Mouse (Mus musculus) thymus, adult 2 months (tissue): ENCODE results near the gene Sord. TPM values are rescaled to one million over a fixed set of nuclear protein-coding genes. Genes with fewer than 3 reads are reported as not detected.

Experiments used
- DNase-seq: peaks from one replicate; pipeline ENCODE4 v3.0.0; 2021
- H3K27ac ChIP-seq: fragments of 200-500 bp; 2 replicates; pipeline ENCODE4 v1.5.1; 2012; ENCODE audit warnings: low read length, control low read depth; ENCODE audit not compliant: control insufficient read depth, insufficient read depth
- H3K27me3 ChIP-seq: fragments of 200-500 bp; 2 replicates; pipeline ENCODE4 v1.6.1; 2012; ENCODE audit warnings: mild to moderate bottlenecking, low read length, moderate library complexity, mixed read lengths; ENCODE audit not compliant: control insufficient read depth, insufficient read depth
- H3K36me3 ChIP-seq: fragments of 200-500 bp; 2 replicates; pipeline ENCODE4 v1.6.1; 2012; ENCODE audit warnings: mild to moderate bottlenecking, low read length, moderate library complexity; ENCODE audit not compliant: control insufficient read depth, insufficient read depth
- H3K4me1 ChIP-seq: fragments of 200-500 bp; replicated peaks from 2 replicates; pipeline ENCODE4 v1.6.1; 2012; ENCODE audit warnings: low read length; ENCODE audit not compliant: control insufficient read depth, insufficient read depth
- H3K4me3 ChIP-seq: fragments of 200-500 bp; 2 replicates; pipeline ENCODE4 v1.5.1; 2012; ENCODE audit warnings: mild to moderate bottlenecking, low read length, control low read depth, moderate library complexity; ENCODE audit not compliant: control insufficient read depth, insufficient read depth
- CTCF ChIP-seq: fragments of 200-500 bp; IDR thresholded peaks from 2 replicates; pipeline ENCODE4 v1.5.1; 2012; ENCODE audit warnings: mild to moderate bottlenecking, control low read depth, low read length, moderate library complexity, borderline replicate concordance; ENCODE audit not compliant: control insufficient read depth, poor library complexity, insufficient read depth; ENCODE audit errors: extremely low read depth
- POLR2A ChIP-seq: fragments of 200-500 bp; IDR thresholded peaks from 2 replicates; pipeline ENCODE4 v1.6.1; 2012; ENCODE audit warnings: mild to moderate bottlenecking, low read length, control low read depth, moderate library complexity; ENCODE audit not compliant: control insufficient read depth, poor library complexity, insufficient read depth; ENCODE audit errors: extremely low read depth
- whole genome bisulfite sequencing: fragments of 180-500 bp; shearing (Covaris S2); methylation state at CpG from one replicate; pipeline ENCODE4 v1.1.7; 2018; 5-methylcytosine and 5-hydroxymethylcytosine counted together
- polyA plus RNA-seq: library from polyadenylated mRNA; depleted of rRNA; stranded (reverse); fragments of >200 nt; gene quantifications from 2 replicates; pipeline ENCODE4 v1.2.3, GENCODE M21; 2012

Sord gene
- polyA plus RNA-seq, 1 experiment, result 19.0 TPM

DNA sequence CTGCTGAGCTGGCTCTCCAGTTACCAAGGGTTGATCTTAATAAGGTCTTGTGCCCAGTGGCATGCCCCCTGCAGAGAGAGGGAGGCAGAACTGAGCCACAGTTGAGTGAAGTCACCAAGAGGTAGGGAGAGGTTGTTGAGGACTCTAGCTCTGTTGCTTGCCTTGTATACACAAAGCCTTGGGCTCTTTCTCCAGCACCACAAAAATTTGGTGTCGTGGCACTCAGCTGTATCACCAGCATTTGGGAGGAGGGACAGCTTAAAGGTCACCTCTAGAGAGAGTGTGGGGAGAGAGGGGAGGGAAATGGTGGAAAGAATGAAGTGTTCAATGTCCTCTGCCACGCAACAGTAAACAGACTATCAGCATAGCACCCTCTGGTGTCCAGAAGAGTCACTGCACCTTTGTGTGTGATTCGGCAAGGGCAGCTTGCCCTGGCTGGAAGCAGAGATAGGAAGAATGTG lies 9.2 kb downstream of the Sord start:
- Histone ChIP-seq H3K4me1 (no peaks in the 10 kb centered on the region), H3K27ac (no peak overlapping the region), H3K36me3 (no peaks in the 10 kb centered on the region), H3K4me3 (no peak overlapping the region), H3K27me3 (no peaks in the 10 kb centered on the region)
- no peak for TF ChIP-seq POLR2A
- peak; percentile 37; the same call in 1 of the 2 replicates for TF ChIP-seq CTCF
- 10% methylated on average over 3 of the region's 3 CpGs for WGBS
- peak; percentile 78 for DNase-seq

DNA sequence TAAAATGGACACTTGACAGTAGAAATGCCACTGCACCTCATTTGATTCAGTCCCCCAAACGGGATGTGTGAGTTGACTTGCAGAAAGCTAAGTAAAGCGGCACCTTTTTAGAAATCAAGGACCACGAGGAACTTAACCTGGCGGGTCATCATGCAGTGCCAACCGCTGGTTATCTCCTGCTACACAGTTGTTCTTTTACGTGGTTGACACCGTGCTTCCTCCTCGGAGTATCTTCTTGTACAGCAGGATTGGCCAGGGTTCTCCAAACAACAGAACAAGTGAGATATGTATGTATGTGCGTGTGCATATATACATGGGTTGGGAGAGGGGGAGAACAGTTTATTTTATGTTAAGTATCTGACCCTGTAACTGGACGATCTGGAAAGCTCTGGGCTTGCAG lies 13.2 kb downstream of the Sord start:
- H3K27me3 ChIP-seq, result no peaks in the 10 kb centered on the region
- H3K36me3 ChIP-seq, result 0 out of 2 replicates have a peak, but pooled peaks cover 3% of the 10 kb centered on the region
- no peaks in the 10 kb centered on the region for H3K4me1 ChIP-seq
- H3K4me3 ChIP-seq, result no peak overlapping the region
- DNase-seq, result no peak
- no peak for TF ChIP-seq CTCF
- no peak for TF ChIP-seq POLR2A
- 92% methylated on average over 10 of the region's 10 CpGs for WGBS
- H3K27ac ChIP-seq, result no peak overlapping the region

- no peak overlapping the region for H3K27ac ChIP-seq
- TF ChIP-seq POLR2A, result no peak
- TF ChIP-seq CTCF, result no peak
- 98% methylated on average over 5 of the region's 5 CpGs for WGBS
- H3K4me1 ChIP-seq, result peaks cover 13% of the 10 kb centered on the region
- H3K36me3 ChIP-seq, result no peaks in the 10 kb centered on the region; the same call in 1 of the 2 replicates
- no peak overlapping the region for H3K4me3 ChIP-seq
- no peaks in the 10 kb centered on the region for H3K27me3 ChIP-seq
- DNase-seq, result no peak
Measured at GRCm38 (mm10) chr2:122255997-122256396, 21.4 kb downstream of the Sord start.

DNA sequence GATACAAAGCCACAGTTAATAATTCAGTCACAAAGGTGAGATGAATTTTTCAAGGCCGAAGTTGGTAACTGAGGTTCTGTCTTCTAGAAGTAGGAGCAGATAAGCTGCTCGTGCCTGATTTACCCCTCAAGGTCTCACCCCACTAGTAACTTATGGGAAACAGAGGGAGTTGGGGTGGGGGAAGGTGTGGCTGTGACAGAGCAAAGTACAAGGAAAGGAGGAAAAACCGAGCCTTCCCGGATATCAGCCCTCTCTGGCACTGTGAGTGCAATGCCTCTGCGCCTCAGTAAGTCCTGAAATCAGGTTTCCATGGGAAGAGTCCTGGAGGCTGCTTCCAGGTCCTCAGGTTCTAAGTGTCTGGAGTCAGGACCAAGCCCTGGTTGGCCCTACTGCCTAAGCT lies 26.2 kb downstream of the Sord start:
- H3K4me1 ChIP-seq, result peaks cover 13% of the 10 kb centered on the region
- no peak for DNase-seq
- no peaks in the 10 kb centered on the region for H3K27me3 ChIP-seq
- no peaks in the 10 kb centered on the region; the same call in 1 of the 2 replicates for H3K36me3 ChIP-seq
- H3K27ac ChIP-seq, result no peak overlapping the region
- 94% methylated on average over 5 of the region's 5 CpGs for WGBS
- no peak for TF ChIP-seq POLR2A
- no peak for TF ChIP-seq CTCF
- no peak overlapping the region for H3K4me3 ChIP-seq

DNA sequence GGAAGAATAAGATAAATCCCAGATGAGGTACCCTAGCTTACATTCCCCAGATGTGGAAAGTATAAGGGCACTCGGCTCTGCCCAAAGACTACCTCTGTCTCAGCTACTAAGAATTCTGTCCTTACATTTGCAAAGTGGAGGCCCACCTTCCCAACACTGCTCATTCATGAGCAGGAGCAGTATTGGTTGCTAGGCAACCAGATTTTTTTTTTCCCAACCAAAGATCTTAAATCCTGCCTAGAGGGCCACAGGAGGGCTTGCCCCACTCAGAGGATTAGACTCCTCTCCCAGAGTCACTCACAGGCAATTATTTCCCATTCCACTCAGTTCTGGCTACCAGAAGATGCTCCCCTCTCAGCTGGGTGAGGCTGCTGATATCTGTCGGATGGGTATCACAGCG lies 30.1 kb downstream of the Sord start:
- no peaks in the 10 kb centered on the region; the same call in 1 of the 2 replicates for H3K36me3 ChIP-seq
- no peak for TF ChIP-seq POLR2A
- no peak for TF ChIP-seq CTCF
- H3K27me3 ChIP-seq, result no peaks in the 10 kb centered on the region
- no peak for DNase-seq
- no peak overlapping the region for H3K4me3 ChIP-seq
- WGBS, result 98% methylated on average over 3 of the region's 3 CpGs
- no peak overlapping the region for H3K27ac ChIP-seq
- peaks cover 7% of the 10 kb centered on the region; the same call in 1 of the 2 replicates for H3K4me1 ChIP-seq

DNA sequence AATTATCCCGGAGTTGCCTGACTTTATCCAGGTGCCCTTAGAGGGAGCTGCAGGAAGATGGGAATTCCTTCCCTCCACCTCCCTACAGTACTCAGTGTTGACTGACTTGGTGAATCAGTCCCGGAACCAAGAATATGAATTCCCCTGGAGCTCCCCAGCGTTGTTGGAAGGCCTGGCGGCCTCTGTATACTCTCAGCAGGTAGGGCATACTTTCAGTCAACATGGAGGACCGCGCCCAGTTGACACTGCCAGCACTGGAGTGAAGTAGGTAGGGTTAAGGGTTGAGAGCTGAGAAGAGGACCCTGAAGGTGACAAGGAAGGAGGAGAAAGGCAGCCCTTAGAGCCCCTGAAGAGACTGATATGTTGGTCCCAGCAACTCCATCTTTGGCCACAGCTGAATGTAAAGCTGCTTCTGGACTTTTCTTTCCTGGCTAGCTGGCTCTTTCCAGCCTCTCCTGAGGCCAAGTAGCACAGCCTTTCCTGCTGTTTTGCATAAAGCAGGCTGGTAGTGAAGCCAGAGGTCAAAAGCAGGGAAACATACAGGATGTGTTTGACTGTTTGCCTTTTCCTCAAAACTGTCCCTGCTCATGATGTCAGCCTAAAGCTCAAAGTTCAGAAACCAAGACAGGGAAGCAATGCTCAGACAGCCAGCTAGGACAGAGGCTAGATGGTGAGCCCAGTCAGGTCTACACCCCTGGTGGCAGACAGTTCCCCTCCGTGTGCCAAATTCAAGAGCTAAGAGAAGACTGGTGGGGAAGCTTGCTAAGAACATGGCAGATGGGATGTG lies 32.1 kb downstream of the Sord start:
- no peak for DNase-seq
- WGBS, result 93% methylated on average over 7 of the region's 7 CpGs
- TF ChIP-seq CTCF (no peak), POLR2A (no peak)

DNA sequence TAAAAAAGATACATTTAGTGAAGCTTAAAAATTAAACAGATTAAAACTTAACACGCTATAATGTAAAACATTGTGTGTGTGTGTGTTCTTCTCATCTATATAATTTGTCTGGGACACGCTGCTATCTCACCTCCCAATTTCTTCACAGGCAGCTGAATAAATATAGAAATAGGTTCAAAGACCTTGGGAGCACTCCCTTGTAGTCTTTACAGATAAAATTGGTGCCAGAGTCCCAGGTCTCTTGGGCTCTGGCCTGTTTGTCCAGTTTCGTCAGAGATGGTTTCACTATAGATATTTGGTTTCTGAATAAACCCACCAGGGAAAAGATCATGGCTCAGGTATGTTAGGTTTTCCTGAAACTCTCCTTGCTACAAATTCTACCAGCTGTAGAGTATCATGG lies 44.2 kb downstream of the Sord start:
- no peak for DNase-seq
- Histone ChIP-seq H3K36me3 (no peaks in the 10 kb centered on the region), H3K27me3 (no peaks in the 10 kb centered on the region), H3K4me3 (no peak overlapping the region), H3K27ac (no peak overlapping the region), H3K4me1 (no peaks in the 10 kb centered on the region)
- no peak for TF ChIP-seq POLR2A
- TF ChIP-seq CTCF, result no peak
- WGBS, result 95% methylated on average over 3 of the region's 3 CpGs

More for the DNA sequence above, 32.1 kb downstream of the Sord start:
- Histone ChIP-seq H3K4me1 (no peaks in the 10 kb centered on the region), H3K27ac (no peak overlapping the region), H3K27me3 (no peaks in the 10 kb centered on the region), H3K4me3 (no peak overlapping the region), H3K36me3 (no peaks in the 10 kb centered on the region)
